Mouse (Mus musculus) thymus, adult 2 months (tissue): ENCODE data around the gene Tnfrsf11a. TPM values are rescaled to one million over a fixed set of nuclear protein-coding genes. Genes with fewer than 3 reads are reported as not detected.

Experiments used
- DNase-seq: peaks from one replicate; pipeline ENCODE4 v3.0.0; 2021
- H3K27ac ChIP-seq: fragments of 200-500 bp; 2 replicates; pipeline ENCODE4 v1.5.1; 2012; ENCODE audit warnings: low read length, control low read depth; ENCODE audit not compliant: control insufficient read depth, insufficient read depth
- H3K27me3 ChIP-seq: fragments of 200-500 bp; 2 replicates; pipeline ENCODE4 v1.6.1; 2012; ENCODE audit warnings: mild to moderate bottlenecking, low read length, moderate library complexity, mixed read lengths; ENCODE audit not compliant: control insufficient read depth, insufficient read depth
- H3K36me3 ChIP-seq: fragments of 200-500 bp; 2 replicates; pipeline ENCODE4 v1.6.1; 2012; ENCODE audit warnings: mild to moderate bottlenecking, low read length, moderate library complexity; ENCODE audit not compliant: control insufficient read depth, insufficient read depth
- H3K4me1 ChIP-seq: fragments of 200-500 bp; replicated peaks from 2 replicates; pipeline ENCODE4 v1.6.1; 2012; ENCODE audit warnings: low read length; ENCODE audit not compliant: control insufficient read depth, insufficient read depth
- H3K4me3 ChIP-seq: fragments of 200-500 bp; 2 replicates; pipeline ENCODE4 v1.5.1; 2012; ENCODE audit warnings: mild to moderate bottlenecking, low read length, control low read depth, moderate library complexity; ENCODE audit not compliant: control insufficient read depth, insufficient read depth
- CTCF ChIP-seq: fragments of 200-500 bp; IDR thresholded peaks from 2 replicates; pipeline ENCODE4 v1.5.1; 2012; ENCODE audit warnings: mild to moderate bottlenecking, control low read depth, low read length, moderate library complexity, borderline replicate concordance; ENCODE audit not compliant: control insufficient read depth, poor library complexity, insufficient read depth; ENCODE audit errors: extremely low read depth
- POLR2A ChIP-seq: fragments of 200-500 bp; IDR thresholded peaks from 2 replicates; pipeline ENCODE4 v1.6.1; 2012; ENCODE audit warnings: mild to moderate bottlenecking, low read length, control low read depth, moderate library complexity; ENCODE audit not compliant: control insufficient read depth, poor library complexity, insufficient read depth; ENCODE audit errors: extremely low read depth
- WGBS: fragments of 180-500 bp; shearing (Covaris S2); methylation state at CpG from one replicate; pipeline ENCODE4 v1.1.7; 2018; 5-methylcytosine and 5-hydroxymethylcytosine counted together
- polyA plus RNA-seq: library from polyadenylated mRNA; depleted of rRNA; stranded (reverse); fragments of >200 nt; gene quantifications from 2 replicates; pipeline ENCODE4 v1.2.3, GENCODE M21; 2012; rRNA removed

The Tnfrsf11a gene
- polyA plus RNA-seq, 1 experiment, result 11.1 TPM

GRCm38 (mm10) chr1:105883498-105883897, 103.0 kb downstream of the Tnfrsf11a start:
- TF ChIP-seq POLR2A (no peak), CTCF (no peak)
- H3K27me3 ChIP-seq, result no peaks in the 10 kb centered on the region
- H3K4me3 ChIP-seq, result no peak overlapping the region
- no peaks in the 10 kb centered on the region for H3K36me3 ChIP-seq
- no peak overlapping the region; the same call in 1 of the 2 replicates for H3K27ac ChIP-seq
- WGBS, result 51% methylated on average over 2 of the region's 2 CpGs
- no peak for DNase-seq
- peaks cover 3% of the 10 kb centered on the region; the same call in 1 of the 2 replicates for H3K4me1 ChIP-seq

GRCm38 (mm10) chr1:105885101-105885500, 104.6 kb downstream of the Tnfrsf11a start:
- Histone ChIP-seq H3K27ac (no peak overlapping the region), H3K27me3 (no peaks in the 10 kb centered on the region), H3K36me3 (no peaks in the 10 kb centered on the region), H3K4me3 (no peak overlapping the region), H3K4me1 (peaks cover 3% of the 10 kb centered on the region; the same call in 1 of the 2 replicates)
- 100% methylated on average over 1 of the region's 1 CpGs for WGBS
- TF ChIP-seq CTCF (no peak), POLR2A (no peak)
- DNase-seq, result no peak

- no peak for DNase-seq
- Histone ChIP-seq H3K27ac (no peak overlapping the region), H3K36me3 (no peaks in the 10 kb centered on the region), H3K4me1 (peaks cover 3% of the 10 kb centered on the region; the same call in 1 of the 2 replicates), H3K4me3 (no peak overlapping the region), H3K27me3 (no peaks in the 10 kb centered on the region)
- 86% methylated on average over 5 of the region's 5 CpGs for WGBS
- no peak for TF ChIP-seq POLR2A
- no peak for TF ChIP-seq CTCF
These were observed 105.1 kb downstream of the Tnfrsf11a start for GRCm38 (mm10) chr1:105885575-105885974.

GRCm38 (mm10) chr1:105886358-105886757, 105.8 kb downstream of the Tnfrsf11a start:
- Histone ChIP-seq H3K27ac (no peak overlapping the region), H3K4me3 (no peak overlapping the region), H3K4me1 (peaks cover 2% of the 10 kb centered on the region), H3K27me3 (no peaks in the 10 kb centered on the region), H3K36me3 (no peaks in the 10 kb centered on the region)
- TF ChIP-seq POLR2A (no peak), CTCF (no peak)
- no peak for DNase-seq
- 82% methylated on average over 5 of the region's 5 CpGs for WGBS

GRCm38 (mm10) chr1:105891032-105891725, 110.7 kb downstream of the Tnfrsf11a start:
- Histone ChIP-seq H3K4me1 (peaks cover 2% of the 10 kb centered on the region), H3K27me3 (no peaks in the 10 kb centered on the region), H3K27ac (no peak overlapping the region), H3K36me3 (no peaks in the 10 kb centered on the region), H3K4me3 (no peak overlapping the region)
- no peak for TF ChIP-seq POLR2A
- TF ChIP-seq CTCF, result peak; percentile 66; the same call in 1 of the 2 replicates
- DNase-seq, result peak; percentile 87
- 25% methylated on average over 15 of the region's 15 CpGs for WGBS

GRCm38 (mm10) chr1:105895019-105895418, 114.5 kb downstream of the Tnfrsf11a start:
- Histone ChIP-seq H3K36me3 (no peaks in the 10 kb centered on the region), H3K27me3 (no peaks in the 10 kb centered on the region), H3K27ac (no peak overlapping the region), H3K4me3 (no peak overlapping the region), H3K4me1 (peaks cover 2% of the 10 kb centered on the region)
- no peak for DNase-seq
- 93% methylated on average over 5 of the region's 5 CpGs for WGBS
- no peak for TF ChIP-seq POLR2A
- no peak for TF ChIP-seq CTCF

Other genes with a start within 250 kb of the Tnfrsf11a start
- gene Pign, start 117.0 kb upstream of the Tnfrsf11a start, polyA plus RNA-seq, result 17.2 and 17.7 TPM in 2 replicates
- 40.4 and 41.4 TPM in 2 replicates for gene Relch, start 116.9 kb upstream of the Tnfrsf11a start, polyA plus RNA-seq
- 36.5 and 38.2 TPM in 2 replicates for gene Zcchc2, start 209.7 kb downstream of the Tnfrsf11a start, polyA plus RNA-seq